Mouse (Mus musculus) brain, adult 2 months (tissue): Measurements from ENCODE around the gene Btrc.

Experiments
- DNase-seq: peaks from one replicate; pipeline ENCODE4 v3.0.0; 2011; ENCODE audit warnings: low read depth, low spot score

Btrc gene

GRCm38 (mm10) chr19:45428146-45428545 is 64.6 kb downstream of the Btrc start:
- DNase-seq: no peak

- DNase-seq: no peak
Measured at GRCm38 (mm10) chr19:45430971-45431633, 67.6 kb downstream of the Btrc start.

DNA sequence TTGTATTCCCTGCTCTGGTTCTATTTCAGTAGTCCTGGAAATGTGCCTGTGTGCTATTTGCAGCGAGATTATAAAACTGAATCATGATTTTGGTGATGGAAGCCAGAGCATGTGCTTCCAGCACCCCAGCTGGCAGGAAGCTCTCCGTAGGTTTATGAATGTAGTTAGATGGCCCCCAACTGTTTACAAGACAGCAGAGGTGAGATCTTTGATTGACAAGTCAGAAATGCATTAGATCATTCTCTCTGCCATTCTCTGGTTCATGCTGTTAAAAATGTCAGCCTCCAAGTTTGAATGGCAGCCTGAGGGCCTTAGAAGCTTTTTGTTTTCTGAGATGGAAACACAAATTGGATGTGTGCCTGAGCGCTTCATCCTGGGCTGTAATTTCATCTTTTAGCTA is 68.8 kb downstream of the Btrc start:
- peak; percentile 92 for DNase-seq

DNA sequence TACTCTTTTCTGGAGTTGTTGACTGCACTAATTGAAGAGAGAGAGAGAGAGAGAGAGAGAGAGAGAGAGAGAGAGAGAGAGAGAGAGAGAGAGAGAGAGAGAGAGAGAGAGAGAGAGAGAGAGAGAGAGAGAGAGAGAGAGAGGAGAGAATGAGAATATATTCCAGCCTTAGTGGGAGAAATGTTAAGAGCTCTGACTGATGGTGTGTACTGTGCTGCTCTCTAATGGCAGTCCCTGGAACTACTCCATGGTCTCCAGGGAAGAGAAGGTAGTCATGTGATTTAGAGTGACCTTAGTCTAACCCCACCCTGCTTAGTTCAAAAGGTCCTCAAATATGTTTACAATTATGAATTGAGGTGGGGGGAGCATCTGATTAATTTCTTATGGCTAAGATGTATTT is 72.5 kb downstream of the Btrc start:
- peak; percentile 91 for DNase-seq

- DNase-seq: no peak
Measured at GRCm38 (mm10) chr19:45437175-45437574, 73.6 kb downstream of the Btrc start.

GRCm38 (mm10) chr19:45438191-45438590 is 74.7 kb downstream of the Btrc start:
- no peak for DNase-seq

GRCm38 (mm10) chr19:45438928-45439846 is 75.7 kb downstream of the Btrc start:
- DNase-seq: no peak

- no peak for DNase-seq
Measured at GRCm38 (mm10) chr19:45440554-45441175, 77.1 kb downstream of the Btrc start.

DNA sequence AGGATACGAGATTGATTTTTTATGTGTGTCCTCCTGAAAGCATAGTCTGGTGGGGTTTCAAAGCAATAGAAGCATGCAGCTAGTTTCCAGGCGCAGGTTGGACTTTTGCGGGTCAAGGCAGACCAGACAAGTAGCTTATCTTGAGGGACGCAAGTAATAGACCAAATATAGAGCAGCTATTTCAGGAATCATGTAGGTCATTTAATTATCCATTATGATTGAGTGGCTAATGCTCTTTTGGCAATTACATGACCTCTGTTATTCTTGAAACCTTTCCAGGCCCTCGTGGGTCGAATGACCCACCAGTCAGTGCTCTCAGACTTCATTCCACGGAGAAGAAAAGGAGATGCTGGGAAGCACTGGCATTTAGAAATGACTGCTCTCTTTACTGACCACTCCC is 78.2 kb downstream of the Btrc start:
- DNase-seq: no peak

- no peak for DNase-seq
Measured at GRCm38 (mm10) chr19:45445253-45445933, 81.9 kb downstream of the Btrc start.

- no peak for DNase-seq
Measured at GRCm38 (mm10) chr19:45446631-45447030, 83.1 kb downstream of the Btrc start.

- DNase-seq: peak; percentile 61
Measured at GRCm38 (mm10) chr19:45447222-45447621, 83.7 kb downstream of the Btrc start.

- DNase-seq: no peak
Measured at GRCm38 (mm10) chr19:45447886-45448285, 84.4 kb downstream of the Btrc start.

DNA sequence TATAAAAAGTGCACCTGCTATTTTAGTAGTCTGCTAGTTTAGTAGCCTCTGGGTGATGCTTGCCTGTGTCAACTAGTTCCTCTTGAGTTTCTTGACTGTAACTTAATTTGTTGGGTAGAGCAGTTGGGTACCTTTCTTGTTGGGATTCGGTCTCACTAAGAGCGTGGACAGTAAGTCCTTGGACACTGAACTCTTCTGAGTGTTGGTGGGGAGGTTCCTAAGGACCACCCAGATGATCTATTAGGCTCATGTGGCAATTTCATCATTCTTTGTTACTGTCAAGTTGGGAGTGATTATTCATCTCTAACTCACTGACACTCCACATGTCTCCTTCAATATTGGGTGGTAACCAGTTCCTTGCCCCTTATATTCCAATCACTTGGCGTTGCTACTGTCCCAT is 90.9 kb downstream of the Btrc start:
- no peak for DNase-seq

- no peak for DNase-seq
Measured at GRCm38 (mm10) chr19:45456896-45457295, 93.4 kb downstream of the Btrc start.

DNA sequence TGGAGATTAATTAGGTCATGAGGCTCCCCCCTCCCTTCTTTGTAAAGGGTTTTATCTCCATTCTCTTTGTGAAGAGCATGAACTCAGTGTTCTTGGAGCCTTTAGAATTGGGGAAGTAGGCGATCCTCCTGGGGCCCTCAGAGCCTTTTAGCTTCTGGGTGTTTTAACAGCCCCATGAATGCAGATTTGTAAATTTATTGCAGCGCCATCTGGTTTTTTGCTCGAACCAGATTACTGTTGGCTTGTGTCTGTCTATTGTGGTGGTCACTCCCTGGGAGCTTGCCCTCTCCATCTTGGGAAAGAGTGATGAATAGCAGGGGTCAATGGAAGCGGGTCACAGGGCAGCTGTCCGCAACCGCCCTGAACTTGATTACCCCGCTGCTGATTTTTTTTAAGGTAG is 95.2 kb downstream of the Btrc start:
- no peak for DNase-seq

GRCm38 (mm10) chr19:45459931-45460665 is 96.6 kb downstream of the Btrc start:
- DNase-seq: peak; percentile 58

- DNase-seq: peak; percentile 67
Measured at GRCm38 (mm10) chr19:45460749-45461736, 97.5 kb downstream of the Btrc start.

GRCm38 (mm10) chr19:45469760-45470159 is 106.2 kb downstream of the Btrc start:
- no peak for DNase-seq
